Mouse (Mus musculus): Measurements from ENCODE around the gene Grid1.

The Grid1 gene

GRCm38 (mm10) chr14:35027501-35028140 is 207.7 kb downstream of the Grid1 start:
- no peak for DNase-seq

GRCm38 (mm10) chr14:35029626-35030025 is 209.7 kb downstream of the Grid1 start:
- no peak for DNase-seq

GRCm38 (mm10) chr14:35030271-35030670 is 210.4 kb downstream of the Grid1 start:
- no peak for DNase-seq

GRCm38 (mm10) chr14:35032283-35032682 is 212.4 kb downstream of the Grid1 start:
- no peak for DNase-seq

DNA sequence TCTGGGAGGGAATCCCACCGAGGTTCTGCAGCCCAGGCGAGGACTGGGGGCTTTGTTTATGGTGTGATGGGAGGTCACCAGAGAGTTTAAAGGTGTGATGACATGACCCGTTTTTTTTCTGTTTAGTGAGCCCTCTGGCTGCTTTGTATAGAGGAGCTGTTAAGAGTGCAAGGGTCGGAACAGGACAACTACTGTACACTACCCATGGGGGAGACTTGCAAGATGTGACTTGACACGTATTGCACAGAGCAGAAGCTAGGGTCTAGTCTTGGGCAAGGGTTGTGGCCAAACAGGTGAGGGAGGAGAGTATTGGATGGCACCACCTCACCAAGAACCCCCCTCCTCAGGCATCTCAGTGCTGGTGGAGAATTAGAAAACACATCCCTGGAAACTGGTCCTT is 224.4 kb downstream of the Grid1 start:
- no peak for DNase-seq

DNA sequence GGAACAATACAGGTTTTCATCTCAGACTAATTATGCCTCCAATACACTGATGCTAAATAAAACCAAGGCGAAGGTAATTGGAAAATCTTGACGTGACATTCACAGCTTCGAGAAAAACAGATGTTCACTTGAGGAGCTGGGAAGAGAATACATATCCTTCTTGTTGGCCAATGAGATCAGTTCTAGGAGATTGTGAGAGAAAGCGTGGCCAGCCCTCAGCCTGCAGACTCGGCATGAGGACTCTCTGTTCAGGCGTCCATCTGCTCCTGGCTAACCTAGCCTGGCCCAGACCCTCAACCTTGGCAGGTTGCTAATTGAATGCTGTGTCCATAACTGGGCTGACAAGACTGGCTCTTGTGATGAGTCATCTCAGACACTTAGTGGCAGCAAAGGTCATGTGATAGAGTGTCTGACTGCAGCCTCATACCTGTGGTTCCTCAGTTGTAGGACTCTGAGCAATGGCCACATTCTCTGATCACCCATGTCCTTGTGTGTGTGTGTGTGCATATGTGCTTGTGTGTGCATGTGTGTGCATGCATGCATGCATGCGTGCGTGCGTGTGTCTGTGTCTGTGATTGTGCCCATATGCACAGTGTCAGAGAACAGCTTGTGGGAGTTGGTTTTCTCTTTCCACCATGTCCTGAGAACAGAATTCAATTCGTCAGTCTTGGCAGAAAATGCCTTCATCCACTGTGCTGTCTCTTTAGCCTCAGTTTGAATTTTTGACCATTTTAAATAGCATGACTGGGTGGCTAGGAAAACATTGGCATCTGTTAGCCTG is 225.2 kb downstream of the Grid1 start:
- peak; percentile 19 for DNase-seq

DNA sequence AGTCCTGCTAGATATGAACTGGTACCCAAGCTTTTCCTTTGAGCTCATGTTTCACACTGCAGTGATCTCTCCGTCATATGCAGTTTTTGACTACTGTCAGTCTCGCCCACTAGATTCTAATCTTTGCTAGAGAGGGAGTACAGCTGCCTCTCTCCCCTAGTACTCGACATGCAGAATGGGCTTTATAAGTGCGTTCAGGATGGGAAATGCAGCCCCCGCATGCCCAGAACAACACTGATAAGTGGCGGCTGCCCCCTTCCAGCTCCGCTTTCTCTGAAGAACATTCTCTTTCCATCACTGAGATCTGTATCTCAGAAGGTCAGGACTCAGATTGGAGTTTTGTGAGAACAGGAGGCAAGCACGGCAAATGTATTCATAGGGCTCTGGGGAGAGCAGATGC is 229.3 kb downstream of the Grid1 start:
- no peak for DNase-seq

GRCm38 (mm10) chr14:35054139-35054538 is 234.2 kb downstream of the Grid1 start:
- DNase-seq = no peak

DNA sequence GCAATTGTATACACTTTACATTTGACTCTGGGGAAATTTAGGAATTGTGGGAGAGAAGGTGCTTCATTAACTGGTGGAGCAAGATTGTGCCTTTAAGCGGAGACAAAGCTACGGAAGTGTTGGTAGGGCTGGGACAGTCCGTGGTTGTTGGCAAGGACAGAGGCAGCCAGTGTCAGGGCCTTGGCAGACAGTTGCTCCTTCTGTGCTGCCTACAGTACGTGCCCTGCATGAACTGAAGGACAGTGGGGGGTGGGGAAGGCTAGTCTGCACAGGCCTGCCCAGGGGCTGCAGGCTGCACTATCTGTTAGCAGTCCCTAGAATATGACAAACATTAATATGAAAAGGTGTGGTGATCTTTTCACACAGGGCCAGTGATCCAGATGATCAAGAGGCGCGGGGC is 254.7 kb downstream of the Grid1 start:
- peak; percentile 61 for DNase-seq

DNA sequence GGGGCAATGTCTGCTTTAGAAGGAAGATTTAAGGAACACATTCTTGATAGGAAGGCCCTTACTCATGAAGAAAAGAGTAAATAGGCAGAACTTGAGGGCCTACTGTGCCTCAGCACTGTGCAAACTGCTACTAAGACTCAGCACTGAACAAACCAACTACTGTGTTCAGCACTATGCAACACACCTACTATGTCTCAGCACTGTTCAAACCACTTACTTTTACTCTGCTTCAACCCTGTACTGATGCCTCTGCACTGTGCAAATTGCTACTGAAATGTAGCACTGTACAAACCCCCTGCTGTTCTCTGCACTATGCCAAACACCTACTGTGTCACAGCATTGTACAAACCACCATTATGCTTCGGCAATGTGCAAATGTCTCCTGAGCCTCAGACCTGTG is 260.0 kb downstream of the Grid1 start:
- no peak for DNase-seq

DNA sequence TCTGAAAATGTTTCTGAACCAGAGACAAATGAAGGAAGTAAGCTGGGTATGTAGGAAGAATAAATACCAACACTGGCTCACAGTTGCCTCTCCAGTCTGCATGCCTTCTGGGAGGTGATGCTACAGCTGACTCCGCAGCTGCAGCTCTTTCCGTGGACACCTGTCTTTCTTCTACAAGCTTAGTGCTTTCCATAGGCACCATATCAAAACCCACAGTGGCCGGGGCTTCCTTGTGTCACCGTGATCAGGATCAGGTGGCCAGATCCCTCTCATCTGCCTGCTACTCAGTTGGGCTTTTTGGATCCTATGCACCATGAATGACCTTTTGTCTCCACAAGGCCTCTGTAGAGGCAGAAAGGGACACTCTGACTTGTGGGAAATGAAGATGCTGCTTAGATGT is 272.7 kb downstream of the Grid1 start:
- no peak for DNase-seq

DNA sequence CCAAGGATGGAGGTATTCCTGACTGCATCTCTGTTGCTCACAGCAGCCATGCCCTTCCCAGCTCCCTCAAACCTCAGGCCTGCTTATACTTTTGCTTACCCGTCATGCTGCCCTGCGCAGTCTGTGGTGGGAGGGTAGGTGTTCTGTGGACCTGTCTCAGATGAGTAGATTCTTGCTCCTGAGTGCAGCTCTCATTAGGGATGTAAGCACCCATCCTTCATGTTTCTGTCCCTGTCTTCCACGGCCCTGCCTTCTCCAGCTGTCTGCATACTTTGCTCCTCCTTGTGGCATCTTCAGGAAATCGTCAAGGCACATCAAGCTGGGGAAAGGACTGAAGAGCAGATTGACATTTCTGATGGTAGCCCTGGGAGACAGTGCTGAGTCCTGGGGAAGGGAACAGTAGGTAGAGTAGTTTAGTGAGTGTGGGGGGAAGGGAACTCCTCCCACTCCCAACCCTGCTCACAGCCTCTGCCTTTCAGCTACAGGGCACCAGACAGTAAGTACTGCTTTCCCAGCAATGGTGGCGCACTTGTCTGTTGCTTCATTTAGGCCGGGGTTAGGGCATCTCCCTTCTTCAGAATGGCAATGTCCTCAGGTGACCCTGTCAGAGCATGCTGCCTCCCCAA is 273.8 kb downstream of the Grid1 start:
- no peak for DNase-seq

DNA sequence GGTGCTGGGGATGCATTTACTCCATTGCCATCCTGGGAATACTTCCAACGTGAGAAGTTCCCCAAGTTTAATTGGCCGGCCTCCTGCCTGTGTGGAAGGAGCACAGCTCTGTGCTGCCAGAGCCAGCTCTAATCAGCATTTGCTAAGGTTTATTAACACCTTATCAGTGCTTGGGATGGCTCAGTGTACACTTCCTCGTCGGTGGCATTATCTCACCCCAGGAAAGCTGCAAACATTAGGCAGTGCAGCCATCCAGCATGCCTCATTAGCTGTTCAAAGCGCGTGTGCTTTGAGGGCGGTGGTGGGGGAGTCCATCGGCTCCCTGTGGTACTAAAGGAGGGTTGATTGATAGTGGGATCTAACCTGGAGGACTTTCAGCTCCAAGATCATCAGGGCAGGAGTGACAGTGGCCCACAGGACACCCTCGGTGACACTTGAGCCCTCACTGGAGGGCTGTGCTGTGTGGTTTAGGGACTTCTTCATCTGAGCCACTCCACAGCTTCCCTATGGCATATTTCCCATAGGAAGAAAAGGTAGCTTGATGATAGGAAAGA is 275.7 kb downstream of the Grid1 start:
- no peak for DNase-seq

DNA sequence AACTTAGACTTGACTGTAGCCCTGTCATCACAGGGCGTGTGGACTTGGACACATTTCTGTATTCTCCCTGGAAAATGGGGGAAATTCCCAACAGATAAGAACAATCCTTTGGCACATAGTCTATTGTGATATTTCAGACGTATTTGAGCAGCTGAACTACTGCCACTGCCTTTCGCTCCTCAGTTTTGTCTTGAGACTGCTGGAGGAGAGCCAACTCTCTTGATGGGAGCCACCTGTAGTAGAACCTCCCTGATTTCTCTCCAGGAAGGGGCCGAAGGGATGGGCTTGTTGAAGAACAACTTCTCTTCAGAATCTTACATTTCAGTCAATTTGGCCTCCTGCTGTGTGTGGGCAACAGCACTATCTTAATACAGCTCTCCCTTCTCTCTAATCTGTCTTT is 276.2 kb downstream of the Grid1 start:
- DNase-seq = no peak

DNA sequence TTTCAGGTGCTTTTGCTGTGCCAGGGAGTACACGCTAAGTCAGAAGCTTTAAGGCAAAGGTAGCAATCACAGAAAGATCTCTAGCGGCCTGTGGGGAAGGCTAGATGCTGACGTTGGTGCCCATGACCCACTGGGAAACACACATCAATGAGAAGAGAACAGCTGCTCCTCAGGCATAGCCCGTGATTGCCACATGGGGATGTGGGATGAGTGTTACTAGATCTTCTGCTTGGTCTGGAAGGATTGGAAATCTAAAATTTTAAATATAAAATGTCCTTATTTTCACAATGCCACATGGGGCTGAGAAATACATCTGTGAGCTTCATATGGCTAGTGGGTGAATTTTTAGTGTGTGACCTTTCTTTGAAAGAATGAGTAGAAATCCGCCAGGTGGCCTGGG is 277.3 kb downstream of the Grid1 start:
- DNase-seq = peak; percentile 34

- no peak for DNase-seq
These were observed 283.8 kb downstream of the Grid1 start for GRCm38 (mm10) chr14:35103639-35104210.

DNA sequence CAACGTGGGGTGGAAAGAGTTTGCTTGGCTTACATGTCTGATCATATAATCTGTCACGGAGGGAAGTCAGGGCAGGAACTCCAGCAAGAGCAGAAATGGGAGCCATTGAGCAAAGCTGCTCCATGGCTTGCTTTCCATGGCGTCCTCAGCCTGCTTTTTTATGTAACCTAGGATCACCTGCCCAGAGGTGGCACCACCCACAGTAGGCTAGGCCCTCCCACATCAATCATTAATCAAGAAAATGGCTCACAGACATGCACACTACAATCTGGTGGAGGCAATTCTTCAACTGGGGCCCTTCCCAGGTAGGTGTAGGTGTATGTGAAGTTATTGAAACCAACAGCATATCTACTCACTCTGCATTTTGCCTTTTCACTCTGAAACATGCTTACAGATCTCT is 287.7 kb downstream of the Grid1 start:
- no peak for DNase-seq

DNA sequence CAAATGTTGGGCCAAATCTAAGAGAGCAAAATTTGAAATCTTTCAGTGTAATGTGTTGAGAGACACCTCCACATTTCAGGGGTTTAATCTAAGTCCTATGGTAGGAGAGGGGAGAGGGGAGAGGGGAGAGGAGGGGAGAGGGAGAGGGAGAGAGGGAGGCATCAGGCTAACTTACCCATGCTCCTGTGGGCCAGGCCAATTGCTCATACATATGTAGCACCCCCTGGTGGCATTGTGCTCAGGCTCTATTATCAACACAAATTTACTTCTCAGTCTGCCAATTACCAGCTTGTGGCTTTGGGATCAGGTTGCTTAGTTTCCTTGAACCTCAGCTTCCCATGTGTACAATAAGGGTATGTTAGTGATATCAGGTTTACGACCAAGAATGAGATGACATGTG is 291.0 kb downstream of the Grid1 start:
- peak; percentile 32 for DNase-seq

GRCm38 (mm10) chr14:35112327-35113275 is 292.7 kb downstream of the Grid1 start:
- no peak for DNase-seq

DNA sequence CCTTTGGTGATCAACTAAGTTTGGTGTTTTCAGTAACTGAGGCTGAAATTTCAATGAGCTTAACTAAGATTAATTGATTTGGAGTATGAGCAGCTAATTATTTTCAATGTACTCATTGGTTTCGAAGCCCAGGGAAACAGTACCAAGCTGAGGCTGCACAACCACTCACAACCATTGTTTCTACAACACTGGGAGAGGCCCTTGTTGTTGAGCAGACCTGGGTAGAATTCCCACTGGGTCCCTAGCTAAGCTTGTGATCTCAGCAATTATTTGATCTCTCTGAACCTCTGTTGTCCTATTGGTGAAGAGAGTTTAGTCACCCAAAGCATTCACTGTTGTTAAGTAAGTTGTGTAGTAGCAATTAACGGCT is 293.4 kb downstream of the Grid1 start:
- no peak for DNase-seq

DNA sequence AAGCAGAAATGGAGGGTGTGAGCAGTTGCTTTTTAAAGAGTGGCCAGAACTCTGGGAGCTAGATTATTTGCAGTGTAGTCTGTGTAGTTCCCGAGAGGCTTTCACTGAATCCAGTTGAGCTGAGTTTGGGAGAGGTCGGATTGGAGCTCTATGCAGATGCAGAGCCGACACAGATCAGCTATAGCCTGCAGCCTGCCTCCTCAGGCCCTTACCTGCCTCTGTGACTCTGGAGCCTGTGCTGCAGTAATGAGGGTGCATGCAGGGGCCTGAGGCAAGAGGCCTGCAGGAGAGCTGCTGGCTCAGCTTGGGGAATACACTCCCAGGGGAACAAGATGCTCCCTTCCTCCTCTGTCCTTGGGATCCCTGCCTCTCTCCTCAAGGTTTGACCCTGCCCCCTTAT is 296.0 kb downstream of the Grid1 start:
- DNase-seq = no peak

DNA sequence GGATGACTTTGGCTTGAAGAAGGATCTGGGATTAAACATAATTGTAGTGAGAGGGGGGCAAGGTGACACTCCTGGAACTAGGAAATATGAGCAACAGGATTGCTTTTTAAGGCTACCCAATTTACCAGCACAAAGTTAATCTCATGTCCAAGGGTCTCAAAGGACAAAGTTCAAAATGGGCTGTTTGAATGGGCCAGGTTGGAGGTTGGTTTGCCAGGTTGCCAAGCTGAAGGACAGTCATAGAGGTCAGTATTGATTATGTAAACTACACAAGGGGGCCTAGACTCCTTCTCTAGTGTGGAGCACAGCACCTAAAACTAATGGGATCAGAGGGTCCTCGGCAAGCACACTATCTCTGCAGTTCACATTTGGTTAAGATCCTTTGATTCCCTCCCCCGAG is 300.2 kb downstream of the Grid1 start:
- DNase-seq = no peak

All from right cerebral cortex, adult 18-20 months (tissue).